ENCODE assay signal across 8 mouse cellular contexts in the genomic region with DNA sequence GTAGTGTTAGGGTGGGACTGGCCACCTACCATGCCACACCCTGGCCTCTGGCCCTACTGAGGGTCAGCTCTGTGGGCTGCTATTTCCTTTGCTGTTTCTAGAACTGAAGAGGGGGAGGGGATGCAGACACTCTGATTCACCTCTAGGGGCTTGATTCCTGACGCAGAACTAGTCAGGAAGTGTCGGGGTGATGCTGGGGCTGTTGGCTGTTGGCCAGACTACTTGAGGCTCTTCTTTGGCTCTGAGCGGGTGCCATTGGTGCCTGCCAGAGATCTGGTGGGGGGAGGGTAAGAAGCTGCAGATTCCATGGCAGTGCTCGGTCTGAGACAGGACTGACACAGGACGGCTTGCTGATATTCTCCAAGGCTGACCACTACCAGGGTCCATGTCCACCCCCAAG. TPM values are rescaled to one million over a fixed set of nuclear protein-coding genes. Genes with fewer than 3 reads are reported as not detected.
A peak's percentile ranks its signal among the peaks of the same experiment; 100 is the strongest.
DNase-seq lines count a peak whose midpoint lies in the region; ATAC-seq lines count a peak whose summit lies in the region.

No protein-coding gene starts in this region.

- no peak for ATAC-seq in megakaryocyte, adult 5-6 weeks (ENCODE audit: poor library complexity, severe bottlenecking)

- DNase-seq in cerebellum, postnatal 14 days, result peak; percentile 69 to 83
- no peak for DNase-seq in cerebellum, postnatal 36 days
- DNase-seq in layer of hippocampus, postnatal 10 days (ENCODE audit: low spot score in 2 of 2), result peak; percentile 56 to 57
- no peak for DNase-seq in layer of hippocampus, adult 9-10 months (ENCODE audit: low spot score)
- peak; percentile 71 for DNase-seq in ZHBTc4 (ENCODE audit: low read depth, low spot score)
- DNase-seq in lung, postnatal 10 days, result peak; percentile 91
- no peak for DNase-seq in spleen, adult 18-20 months

RNA-seq across cellular contexts. Expression of gene Lif, which starts 4.6 kb away (rescaled TPM):
- total RNA-seq in layer of hippocampus, postnatal 10 days (2021), result under 1 TPM; 0.59 to 0.71 TPM
- 0.18 and 0.31 TPM in 2 replicates for total RNA-seq in megakaryocyte, adult 5-6 weeks (2015)
- total RNA-seq in megakaryocyte, adult 5-6 weeks (2017), result 1.1 and 6.7 TPM in 2 replicates

RNA-seq across cellular contexts. Expression of gene Osm, which starts 25.7 kb away (rescaled TPM):
- total RNA-seq in layer of hippocampus, postnatal 10 days (2021), result not detected
- 26.6 and 34.4 TPM in 2 replicates for total RNA-seq in megakaryocyte, adult 5-6 weeks (2015)
- 31.9 and 39.2 TPM in 2 replicates for total RNA-seq in megakaryocyte, adult 5-6 weeks (2017)

RNA-seq across cellular contexts. Expression of gene Castor1, which starts 43.9 kb away (rescaled TPM):
- 1 to 10 TPM; 4.0 to 5.5 TPM for total RNA-seq in layer of hippocampus, postnatal 10 days (2021)
- 1.2 and 1.3 TPM in 2 replicates for total RNA-seq in megakaryocyte, adult 5-6 weeks (2015)
- total RNA-seq in megakaryocyte, adult 5-6 weeks (2017), result 1.1 and 2.3 TPM in 2 replicates

Comparison
In these comparisons a context has a peak if more than half of its experiments do, and no peak if none do; other contexts are left out.
1. DNase-seq: peak in cerebellum, postnatal 14 days (2 of 2), layer of hippocampus, postnatal 10 days (2 of 2), ZHBTc4 (single experiment) and lung, postnatal 10 days (single experiment); none in cerebellum, postnatal 36 days (0 of 2), layer of hippocampus, adult 9-10 months (single experiment) and spleen, adult 18-20 months (0 of 2).
2. RNA of gene Osm, which starts 25.7 kb away (total RNA-seq): 26.6 to 39.2 TPM in megakaryocyte, adult 5-6 weeks; not detected in layer of hippocampus, postnatal 10 days; every median in the first group is over 10 times any median in the second.